Mouse (Mus musculus): ENCODE measurements around the gene Cfhr1.

The Cfhr1 gene

DNA sequence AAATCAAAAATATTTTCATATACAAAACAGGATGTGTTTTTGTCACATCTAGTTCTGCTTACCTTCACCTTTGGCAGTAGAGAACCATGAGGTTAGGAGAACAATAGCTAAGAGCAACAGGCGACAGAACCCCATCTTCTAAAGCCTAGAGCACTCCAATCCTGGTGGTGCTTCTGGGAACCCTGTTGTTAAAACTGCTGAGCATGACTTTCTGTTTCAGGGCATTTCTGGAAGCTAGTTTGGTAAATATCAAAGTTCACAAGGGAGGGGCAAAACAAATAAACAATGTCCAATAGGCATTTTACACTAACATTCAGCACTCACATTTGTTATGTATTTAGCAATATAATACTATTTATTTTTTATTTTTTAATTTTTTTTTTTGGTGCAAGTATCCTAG, at the start of gene Cfhr1:
Cfhr1 (minus strand) TSS at position 249 of the 400 bp plus-strand sequence.
- DNase-seq = no peak

- no peak for DNase-seq
Measured at GRCm38 (mm10) chr1:139551311-139551710, 8.8 kb downstream of the Cfhr1 start.

DNA sequence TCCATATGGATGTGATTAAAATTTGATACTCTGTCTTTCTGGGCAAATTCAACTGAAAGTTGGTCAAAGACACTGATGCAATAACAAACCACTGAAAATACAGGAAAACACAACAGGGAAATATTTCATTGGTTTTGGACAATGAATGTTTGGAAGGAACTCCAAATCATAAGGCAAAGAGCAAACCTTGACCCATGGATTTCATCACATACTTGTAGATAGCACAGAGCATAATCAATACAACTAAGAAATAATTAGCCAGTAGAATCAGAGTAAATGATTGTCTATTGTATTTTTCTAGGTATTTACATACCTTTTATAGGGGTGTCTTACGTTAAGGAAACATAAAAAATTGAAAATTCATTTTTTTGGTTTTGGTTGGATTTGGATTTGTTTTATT, 11.5 kb downstream of the Cfhr1 start:
- DNase-seq = no peak

DNA sequence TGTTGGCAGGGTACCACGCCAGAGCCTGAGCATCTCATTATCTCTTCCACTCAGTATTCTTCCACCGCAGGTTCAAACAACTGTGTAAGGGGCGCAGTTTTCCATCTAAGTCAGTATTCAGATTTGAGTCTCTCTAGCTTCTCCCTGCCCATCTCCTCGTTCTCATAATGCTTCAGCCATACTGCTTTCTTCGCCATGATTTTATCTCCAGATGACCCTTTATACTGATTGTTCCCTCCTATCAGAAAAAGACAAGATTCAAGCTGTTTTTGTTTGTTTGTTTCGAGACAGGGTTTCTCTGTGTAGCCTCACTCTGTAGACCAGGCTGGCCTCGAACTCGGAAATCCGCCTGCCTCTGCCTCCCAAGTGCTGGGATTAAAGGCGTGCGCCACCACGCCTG, 45.5 kb downstream of the Cfhr1 start:
- no peak for DNase-seq

DNA sequence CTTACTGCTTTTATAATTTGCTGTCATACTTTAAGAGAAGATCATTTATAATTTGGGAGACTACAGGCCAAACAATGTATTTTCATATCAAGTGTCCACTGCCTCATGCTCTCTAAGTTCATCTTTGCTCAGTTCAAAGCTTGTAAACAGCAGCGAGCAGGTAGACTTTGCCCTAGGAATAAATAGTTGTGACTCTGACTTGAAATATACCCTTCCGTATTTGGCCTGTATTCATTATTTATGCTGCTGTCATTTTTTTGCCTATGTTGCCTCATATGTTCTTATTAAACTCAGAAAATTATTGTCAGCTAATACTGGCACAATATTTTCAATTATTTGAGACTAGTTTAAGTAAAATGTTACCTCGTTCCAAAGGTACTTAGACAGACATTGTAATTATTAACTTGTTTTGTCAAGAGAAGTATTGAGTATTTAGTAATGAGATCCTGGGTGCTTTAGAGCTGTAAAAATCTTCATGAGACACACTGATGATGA, 58.8 kb downstream of the Cfhr1 start, which contains the start of gene F13b:
F13b (plus strand) TSS at position 445 of the 495 bp plus-strand sequence.
- no peak for DNase-seq

DNA sequence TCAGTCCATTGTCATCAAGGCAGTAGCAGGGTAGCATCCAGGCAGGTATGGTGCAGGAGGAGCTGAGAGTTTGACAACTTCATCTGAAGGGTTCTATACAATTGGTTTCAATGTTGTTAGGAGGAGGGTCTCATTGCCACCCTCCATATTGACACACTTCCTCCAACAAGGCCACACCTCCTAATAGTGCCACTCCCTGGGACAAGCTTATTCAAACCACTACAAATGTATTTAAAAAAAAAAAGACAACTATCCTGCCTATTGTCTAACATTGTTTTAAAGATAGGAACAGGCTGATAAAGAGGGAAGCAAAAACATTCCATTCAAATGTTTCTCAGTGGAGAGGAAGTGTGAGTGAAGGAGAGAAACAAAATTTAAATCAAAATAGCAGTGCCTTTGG, 60.3 kb downstream of the Cfhr1 start:
- DNase-seq = no peak

All from cerebellum, postnatal 10 days (tissue).